Mouse (Mus musculus) myocyte (in vitro differentiated cells): ENCODE data around the gene Avil. TPM values are rescaled to one million over a fixed set of nuclear protein-coding genes. Genes with fewer than 3 reads are reported as not detected.
"Not testable (repeated sequence)": the region's sequence is repeated elsewhere in the genome, so short reads cannot be mapped to it uniquely, and the experiment has no call there.

Source experiments
- H3K27me3 ChIP-seq: one replicate; pipeline ENCODE4 v1.6.1; 2011; ENCODE audit not compliant: control insufficient read depth, insufficient read depth, insufficient read length
- H3K36me3 ChIP-seq: one replicate; pipeline ENCODE4 v1.6.1; 2011; ENCODE audit not compliant: control insufficient read depth, insufficient read depth
- H3K4me2 ChIP-seq: one replicate; pipeline ENCODE4 v1.6.1; 2011; ENCODE audit warnings: low read depth, control low read depth
- H3K4me3 ChIP-seq: one replicate; pipeline ENCODE4 v1.5.1; 2011; ENCODE audit warnings: mild to moderate bottlenecking, control low read depth, moderate library complexity
- H3K79me2 ChIP-seq: one replicate; pipeline ENCODE4 v1.6.1; 2011; ENCODE audit not compliant: control insufficient read depth, insufficient read depth
- H3ac ChIP-seq: one replicate; pipeline ENCODE4 v1.6.1; 2011; ENCODE audit not compliant: control insufficient read depth, insufficient read length
- CEBPB ChIP-seq: IDR thresholded peaks from 2 replicates; pipeline ENCODE4 v1.6.1; 2011; ENCODE audit warnings: mild to moderate bottlenecking, moderate library complexity; ENCODE audit not compliant: poor library complexity, insufficient read depth, severe bottlenecking
- E2F4 ChIP-seq: IDR thresholded peaks from one replicate; pipeline ENCODE4 v1.6.1; 2011; ENCODE audit warnings: mild to moderate bottlenecking, control low read depth, moderate library complexity; ENCODE audit not compliant: insufficient read depth
- MAX ChIP-seq: IDR thresholded peaks from one replicate; pipeline ENCODE4 v1.6.1; 2011; ENCODE audit warnings: low read depth, mild to moderate bottlenecking, control low read depth
- MYOD1 ChIP-seq, 3 experiments: IDR thresholded peaks; one replicate each; pipeline ENCODE4 v1.6.1; 2011; ENCODE audit warnings: control low read depth in 2 of 3, low read depth in 2 of 3, mild to moderate bottlenecking in 2 of 3, moderate library complexity in 1 of 3; ENCODE audit not compliant: insufficient read length in 2 of 3, control insufficient read depth in 1 of 3
- MYOG ChIP-seq, 3 experiments: IDR thresholded peaks; one replicate each; pipeline ENCODE4 v1.6.1; 2011; ENCODE audit warnings: control low read depth in 2 of 3, low read depth in 2 of 3, mild to moderate bottlenecking in 2 of 3; ENCODE audit not compliant: insufficient read length in 2 of 3, control insufficient read depth in 1 of 3, insufficient read depth in 1 of 3
- POLR2A ChIP-seq: IDR thresholded peaks from one replicate; pipeline ENCODE4 v1.6.1; 2011; ENCODE audit warnings: low read depth, mild to moderate bottlenecking, control low read depth, moderate library complexity; ENCODE audit not compliant: insufficient read length
- POLR2AphosphoS2 ChIP-seq: IDR thresholded peaks from one replicate; pipeline ENCODE4 v1.6.1; 2011; ENCODE audit warnings: low read depth, control low read depth; ENCODE audit not compliant: insufficient read length
- REST ChIP-seq: IDR thresholded peaks from one replicate; pipeline ENCODE4 v1.6.1; 2011; ENCODE audit warnings: mild to moderate bottlenecking, control low read depth, moderate library complexity; ENCODE audit not compliant: insufficient read depth, insufficient read length
- SRF ChIP-seq: IDR thresholded peaks from one replicate; pipeline ENCODE4 v1.6.1; 2011; ENCODE audit warnings: low read depth; ENCODE audit not compliant: control insufficient read depth, insufficient read length
- TCF12 ChIP-seq: IDR thresholded peaks from one replicate; pipeline ENCODE4 v1.6.1; 2011; ENCODE audit warnings: mild to moderate bottlenecking, control low read depth; ENCODE audit not compliant: poor library complexity, insufficient read depth, severe bottlenecking
- TCF3 ChIP-seq: IDR thresholded peaks from one replicate; pipeline ENCODE4 v1.6.1; 2011; ENCODE audit warnings: low read depth, control low read depth; ENCODE audit not compliant: insufficient read length
- USF1 ChIP-seq: IDR thresholded peaks from one replicate; pipeline ENCODE4 v1.6.1; 2011; ENCODE audit warnings: low read depth, mild to moderate bottlenecking, control low read depth, moderate library complexity
- polyA plus RNA-seq: library from polyadenylated mRNA; unstranded; fragments of >200 nt; fragmentation: generic; extraction: Trizol; gene quantifications from one replicate; pipeline ENCODE4 v1.2.1, GENCODE M21; 2012; ENCODE audit warnings: missing spikeins

Avil gene
- polyA plus RNA-seq, 1 experiment = 33.3 TPM

GRCm38 (mm10) chr10:127059968-127060916, 59.7 kb downstream of the Avil start, which contains the start of gene March9:
March9 (minus strand) TSS chr10:127060184.
- Histone ChIP-seq H3ac (peak within 1 kb of the TSS; percentile 31), H3K4me3 (peak within 1 kb of the TSS; percentile 13), H3K4me2 (peak within 1 kb of the TSS; percentile 69), H3K36me3 (peaks cover 6% of the 10 kb centered on the region), H3K79me2 (peaks cover 17% of the 10 kb centered on the region), H3K27me3 (no peaks in the 10 kb centered on the region)
- TF ChIP-seq POLR2A = peak; percentile 19
- peak in 2 of 3 experiments; percentile 22 to 74 for TF ChIP-seq MYOD1 (IDR thresholded peaks at IDR 0.05; ENCODE audit: control insufficient read depth in 1 of 3, insufficient read length in 2 of 3, low read depth in 2 of 3)
- TF ChIP-seq MYOG (IDR thresholded peaks at IDR 0.05; ENCODE audit: control insufficient read depth in 1 of 3, insufficient read depth in 1 of 3, insufficient read length in 2 of 3, low read depth in 2 of 3) = peak in 1 of 3 experiments; percentile 61
- TF ChIP-seq REST = no peak

GRCm38 (mm10) chr10:127061085-127061484, 60.6 kb downstream of the Avil start:
- TF ChIP-seq MYOD1 (IDR thresholded peaks at IDR 0.05; ENCODE audit: control insufficient read depth in 1 of 3, insufficient read length in 2 of 3, low read depth in 2 of 3) = no peak
- no peak for TF ChIP-seq MAX
- no peak for TF ChIP-seq USF1
- no peak for TF ChIP-seq REST
- TF ChIP-seq POLR2AphosphoS2 = no peak
- TF ChIP-seq SRF = no peak
- no peak for TF ChIP-seq CEBPB
- no peak for TF ChIP-seq TCF3
- no peak for TF ChIP-seq POLR2A
- no peak for TF ChIP-seq TCF12
- TF ChIP-seq E2F4 = no peak
- TF ChIP-seq MYOG (IDR thresholded peaks at IDR 0.05; ENCODE audit: control insufficient read depth in 1 of 3, insufficient read depth in 1 of 3, insufficient read length in 2 of 3, low read depth in 2 of 3) = no peak
- Histone ChIP-seq H3ac (no peak overlapping the region), H3K27me3 (no peaks in the 10 kb centered on the region), H3K4me2 (no peak overlapping the region), H3K79me2 (peaks cover 24% of the 10 kb centered on the region), H3K36me3 (peaks cover 13% of the 10 kb centered on the region), H3K4me3 (peak overlapping the region; percentile 13)

GRCm38 (mm10) chr10:127061513-127061912, 61.0 kb downstream of the Avil start:
- Histone ChIP-seq H3ac (no peak overlapping the region), H3K36me3 (peaks cover 15% of the 10 kb centered on the region), H3K79me2 (peaks cover 24% of the 10 kb centered on the region), H3K4me3 (no peak overlapping the region), H3K4me2 (no peak overlapping the region), H3K27me3 (no peaks in the 10 kb centered on the region)
- no peak for TF ChIP-seq POLR2A
- no peak for TF ChIP-seq USF1
- no peak for TF ChIP-seq CEBPB
- no peak for TF ChIP-seq TCF3
- TF ChIP-seq POLR2AphosphoS2 = no peak
- TF ChIP-seq TCF12 = no peak
- no peak for TF ChIP-seq MYOG (IDR thresholded peaks at IDR 0.05; ENCODE audit: control insufficient read depth in 1 of 3, insufficient read depth in 1 of 3, insufficient read length in 2 of 3, low read depth in 2 of 3)
- TF ChIP-seq MAX = no peak
- no peak for TF ChIP-seq MYOD1 (IDR thresholded peaks at IDR 0.05; ENCODE audit: control insufficient read depth in 1 of 3, insufficient read length in 2 of 3, low read depth in 2 of 3)

- not testable (repeated sequence) for H3ac ChIP-seq, H3K27me3 ChIP-seq
- peak overlapping the region; percentile 98 for H3K4me3 ChIP-seq
These were observed 61.6 kb downstream of the Avil start for GRCm38 (mm10) chr10:127062101-127062500.

DNA sequence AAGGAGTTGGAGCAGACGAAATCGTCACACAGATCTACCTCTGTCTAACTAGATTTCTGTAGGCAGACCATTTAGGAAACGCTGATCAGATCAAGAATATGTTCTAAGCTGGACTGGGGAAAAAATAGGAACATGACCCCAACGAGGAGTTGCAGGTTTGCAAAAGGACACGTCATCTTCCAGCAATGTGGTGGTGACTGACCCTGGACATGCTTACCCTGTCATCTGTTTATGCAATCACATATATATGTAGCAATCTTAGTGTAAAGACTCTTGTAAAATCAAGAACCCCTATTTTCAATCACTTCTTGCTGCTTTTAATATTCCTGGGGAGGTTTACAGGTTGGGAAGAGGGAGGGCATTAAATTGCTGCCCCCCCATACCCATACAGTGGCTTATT, 62.0 kb downstream of the Avil start:
- H3ac ChIP-seq = no peak overlapping the region
- H3K27me3 ChIP-seq = no peaks in the 10 kb centered on the region
- peaks cover 24% of the 10 kb centered on the region for H3K79me2 ChIP-seq
- H3K4me2 ChIP-seq = peak overlapping the region; percentile 75
- H3K36me3 ChIP-seq = peaks cover 24% of the 10 kb centered on the region
- H3K4me3 ChIP-seq = peak overlapping the region; percentile 98
- TF ChIP-seq CEBPB (peak; percentile 50; the same call in 1 of the 2 replicates), TCF3 (no peak)

More at GRCm38 (mm10) chr10:127062101-127062500, 61.6 kb downstream of the Avil start:
- Histone ChIP-seq H3K79me2 (peaks cover 24% of the 10 kb centered on the region), H3K4me2 (peak overlapping the region; percentile 75), H3K36me3 (peaks cover 21% of the 10 kb centered on the region)
